Mouse (Mus musculus): ENCODE data around the gene Jagn1. TPM values are rescaled to one million over a fixed set of nuclear protein-coding genes. Genes with fewer than 3 reads are reported as not detected.

The Jagn1 gene
- total RNA-seq, 2 experiments from 2014 or later, result 28.2 to 28.9 TPM

DNA sequence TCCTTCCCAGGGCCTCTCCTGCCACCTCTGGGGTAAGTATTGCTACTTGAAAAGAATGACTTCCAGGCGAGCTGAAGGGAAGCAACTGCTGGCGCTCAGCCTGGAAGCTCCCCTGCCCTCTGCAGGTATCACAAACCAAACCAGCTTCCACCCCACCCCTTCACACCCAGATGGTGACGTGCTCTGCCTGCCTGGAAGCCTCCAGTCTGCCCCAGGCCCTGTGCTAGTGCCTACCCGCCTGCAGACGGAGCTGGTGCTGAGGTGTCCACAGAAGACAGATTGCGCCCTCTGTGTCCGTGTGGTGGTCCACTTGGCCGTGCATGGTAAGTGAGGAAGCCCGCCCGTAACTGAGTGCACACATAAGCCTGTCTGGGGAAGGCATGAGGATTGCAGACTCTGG, 29.7 kb downstream of the Jagn1 start:
- no peak for DNase-seq (ENCODE audit: low spot score)

DNA sequence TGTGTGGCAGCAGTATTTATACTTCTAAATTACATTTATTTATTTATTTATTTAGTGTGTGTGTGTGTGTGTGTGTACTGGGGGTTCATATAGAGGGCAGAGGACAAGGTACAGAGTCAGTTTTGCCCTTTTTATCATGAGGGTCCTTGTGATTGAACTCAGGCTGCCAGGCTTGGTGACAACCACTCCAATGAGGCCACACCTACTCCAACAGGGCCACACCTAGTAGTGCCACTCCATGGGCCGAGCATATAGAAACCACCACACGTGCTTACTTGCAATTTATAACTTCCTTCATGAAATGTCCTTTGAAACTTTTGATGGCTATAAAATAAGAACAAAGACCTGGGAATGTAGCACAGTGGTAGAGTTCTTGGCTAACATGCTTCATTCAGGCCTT, 30.9 kb downstream of the Jagn1 start:
- no peak for DNase-seq (ENCODE audit: low spot score)

DNA sequence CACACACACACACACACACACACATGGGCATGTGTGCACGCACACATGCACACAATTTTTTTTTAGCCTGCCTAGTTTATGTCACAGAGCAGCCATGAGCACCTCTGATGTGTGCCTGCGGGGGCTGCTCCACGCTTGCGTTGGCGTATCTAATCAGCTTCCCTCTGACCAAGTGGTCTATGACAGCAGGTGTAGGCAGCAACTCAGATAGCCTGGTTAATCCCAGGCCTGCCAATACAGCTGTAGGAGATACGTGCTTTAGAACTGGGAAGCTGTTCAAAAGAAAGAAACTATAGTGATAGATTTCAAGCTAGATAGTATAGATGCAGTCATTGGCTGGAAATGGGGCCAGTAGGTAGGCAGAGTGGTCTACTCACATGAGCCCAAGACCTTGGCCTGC, 31.3 kb downstream of the Jagn1 start:
- DNase-seq (ENCODE audit: low spot score), result no peak

DNA sequence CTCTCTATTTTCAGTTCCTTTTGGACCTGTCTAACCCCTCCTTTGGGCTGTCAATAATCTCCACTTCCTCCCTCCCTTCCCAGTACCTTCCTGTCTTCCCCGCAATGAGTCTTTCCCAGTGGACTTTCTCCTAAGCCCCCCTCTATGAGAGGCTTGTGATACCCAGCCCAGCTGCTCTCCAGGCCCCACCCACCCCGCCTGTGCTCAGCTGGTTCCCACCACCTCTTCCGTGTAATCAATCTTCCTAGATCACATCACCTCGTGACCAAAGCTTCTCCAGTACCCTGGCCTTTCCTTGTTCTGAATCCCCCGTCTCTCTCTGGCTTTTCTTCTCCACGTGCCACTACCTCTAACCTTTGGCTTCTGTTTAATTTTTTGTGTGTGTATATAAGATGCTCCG, 35.0 kb downstream of the Jagn1 start:
- DNase-seq (ENCODE audit: low spot score), result no peak

DNA sequence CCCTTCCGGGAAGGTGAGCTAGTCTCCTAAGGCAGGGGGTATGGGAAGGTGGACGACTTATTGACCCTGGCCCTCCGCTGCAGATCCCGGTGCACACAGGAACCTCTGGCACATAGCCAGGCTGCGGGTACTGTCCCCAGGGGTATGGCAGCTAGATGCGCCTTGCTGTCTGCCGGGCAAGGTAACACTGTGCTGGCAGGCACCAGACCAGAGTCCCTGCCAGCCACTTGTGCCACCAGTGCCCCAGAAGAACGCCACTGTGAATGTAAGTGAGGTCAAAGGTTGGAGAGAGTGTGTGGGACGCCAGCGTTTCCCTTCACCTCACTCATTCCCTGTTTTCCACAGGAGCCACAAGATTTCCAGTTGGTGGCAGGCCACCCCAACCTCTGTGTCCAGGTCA, 36.5 kb downstream of the Jagn1 start:
- DNase-seq (ENCODE audit: low spot score), result no peak

DNA sequence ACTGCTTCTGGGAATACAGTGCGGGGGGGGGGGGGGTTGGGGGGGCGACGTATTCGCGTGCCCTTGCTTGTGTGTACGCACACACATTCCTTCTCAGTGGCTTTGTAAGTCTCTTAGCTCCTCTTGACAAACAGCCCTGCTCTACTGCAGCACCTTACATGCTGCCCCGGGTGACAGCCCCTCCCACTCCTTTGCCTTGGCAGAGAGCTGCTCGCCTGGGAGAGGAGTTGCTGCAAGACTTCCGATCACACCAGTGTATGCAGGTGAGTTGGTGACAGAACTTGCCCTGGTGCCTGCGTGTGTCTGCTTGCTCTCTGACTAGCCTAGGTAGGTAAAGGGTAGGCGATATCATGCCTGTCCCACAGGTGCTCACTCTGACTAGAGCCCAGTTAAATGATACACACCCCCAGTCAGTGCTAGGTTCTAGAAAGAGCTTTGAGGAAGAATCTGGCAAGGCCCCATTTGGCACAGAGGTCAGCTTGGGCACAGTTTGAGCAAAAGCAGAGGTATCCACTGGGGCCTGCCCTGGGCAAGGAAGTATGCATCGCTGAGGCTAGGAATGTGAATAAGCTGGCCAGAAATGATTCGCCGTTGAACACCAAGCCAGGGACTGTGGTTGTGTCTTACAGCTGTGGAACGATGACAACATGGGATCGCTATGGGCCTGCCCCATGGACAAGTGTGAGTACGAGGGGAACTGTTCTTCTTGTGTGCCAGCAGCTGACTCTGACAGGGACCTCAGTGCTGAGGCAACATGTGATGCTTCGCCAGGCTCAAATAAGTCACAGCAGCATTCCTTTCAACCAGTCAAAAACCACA, 38.4 kb downstream of the Jagn1 start:
- DNase-seq (ENCODE audit: low spot score), result no peak

DNA sequence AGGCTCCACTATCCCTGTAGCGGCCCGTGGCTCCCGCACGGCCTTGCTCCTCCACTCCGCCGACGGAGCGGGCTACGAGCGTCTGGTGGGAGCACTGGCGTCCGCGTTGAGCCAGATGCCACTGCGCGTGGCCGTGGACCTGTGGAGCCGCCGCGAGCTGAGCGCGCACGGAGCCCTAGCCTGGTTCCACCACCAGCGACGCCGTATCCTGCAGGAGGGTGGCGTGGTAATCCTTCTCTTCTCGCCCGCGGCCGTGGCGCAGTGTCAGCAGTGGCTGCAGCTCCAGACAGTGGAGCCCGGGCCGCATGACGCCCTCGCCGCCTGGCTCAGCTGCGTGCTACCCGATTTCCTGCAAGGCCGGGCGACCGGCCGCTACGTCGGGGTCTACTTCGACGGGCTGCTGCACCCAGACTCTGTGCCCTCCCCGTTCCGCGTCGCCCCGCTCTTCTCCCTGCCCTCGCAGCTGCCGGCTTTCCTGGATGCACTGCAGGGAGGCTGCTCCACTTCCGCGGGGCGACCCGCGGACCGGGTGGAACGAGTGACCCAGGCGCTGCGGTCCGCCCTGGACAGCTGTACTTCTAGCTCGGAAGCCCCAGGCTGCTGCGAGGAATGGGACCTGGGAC, 40.2 kb downstream of the Jagn1 start:
- DNase-seq (ENCODE audit: low spot score), result peak; percentile 38

DNA sequence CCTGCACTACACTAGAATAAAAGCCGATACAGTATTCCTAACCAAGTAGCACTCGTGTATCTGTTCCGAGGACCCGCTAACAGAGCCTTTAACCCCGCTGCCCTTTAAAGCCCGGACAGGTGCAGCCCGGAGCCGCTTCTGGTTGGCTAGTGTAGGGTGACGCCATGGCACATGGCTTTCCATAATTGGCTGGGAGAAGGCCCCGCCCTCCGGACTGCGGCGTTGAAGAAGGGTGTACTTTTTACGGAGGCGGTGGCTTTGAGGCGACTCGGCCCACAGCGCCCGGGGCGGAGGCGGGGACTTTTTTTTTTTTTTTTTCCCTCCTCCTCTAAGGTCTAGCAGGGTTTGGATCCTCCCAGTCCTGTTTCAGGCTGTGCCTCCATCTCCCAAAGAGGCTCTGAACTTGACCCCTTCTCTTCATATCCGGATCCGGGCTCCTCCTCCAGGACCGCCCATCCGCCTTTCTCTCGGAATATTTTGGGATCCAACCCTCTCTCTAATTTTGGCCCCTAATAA, 40.8 kb downstream of the Jagn1 start, which contains the start of gene Creld1:
Gene Creld1, plus strand, starts transcription at position 198 of the 516 bp plus-strand sequence.
- DNase-seq (ENCODE audit: low spot score), result peak; percentile 95

DNA sequence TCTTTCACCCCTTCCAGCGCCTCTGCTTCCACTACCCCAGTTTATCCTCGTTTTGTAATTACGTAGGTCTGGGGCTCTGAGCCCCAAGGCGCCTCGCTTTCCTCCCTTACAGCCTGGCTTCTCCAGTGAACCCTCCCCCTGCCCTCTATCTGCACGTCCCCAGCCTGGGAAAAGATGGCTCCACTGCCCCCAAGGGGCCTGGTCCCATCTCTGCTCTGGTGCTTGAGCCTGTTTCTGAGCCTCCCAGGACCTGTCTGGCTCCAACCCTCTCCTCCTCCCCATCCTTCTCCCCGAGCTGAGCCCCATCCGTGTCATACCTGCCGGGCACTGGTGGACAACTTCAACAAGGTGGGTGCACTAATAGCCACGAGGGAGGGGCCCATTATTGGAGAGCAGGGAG, 41.4 kb downstream of the Jagn1 start:
- no peak for DNase-seq (ENCODE audit: low spot score)

DNA sequence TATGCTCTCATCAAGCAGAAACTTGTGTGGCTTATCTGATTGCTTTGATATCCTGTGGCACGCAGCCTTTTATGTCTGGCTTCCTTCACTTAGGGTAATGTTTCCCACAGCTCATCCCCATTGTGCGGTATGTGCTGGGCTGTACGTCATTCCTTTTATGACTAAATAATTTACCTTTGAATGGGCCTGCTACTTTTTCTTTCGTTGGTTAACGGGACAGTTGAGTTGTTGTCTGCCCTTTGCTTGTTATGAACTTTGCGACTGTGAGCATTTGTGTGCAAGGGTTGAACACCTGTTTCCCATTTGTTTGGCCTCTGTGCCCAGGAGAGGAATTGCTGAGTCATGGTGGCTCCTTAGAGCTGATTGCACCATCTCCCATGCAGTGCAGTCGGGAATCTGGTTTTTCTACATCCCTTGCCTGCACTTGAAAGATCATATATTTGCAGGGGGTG, 44.8 kb downstream of the Jagn1 start:
- peak; percentile 63 for DNase-seq (ENCODE audit: low spot score)

DNA sequence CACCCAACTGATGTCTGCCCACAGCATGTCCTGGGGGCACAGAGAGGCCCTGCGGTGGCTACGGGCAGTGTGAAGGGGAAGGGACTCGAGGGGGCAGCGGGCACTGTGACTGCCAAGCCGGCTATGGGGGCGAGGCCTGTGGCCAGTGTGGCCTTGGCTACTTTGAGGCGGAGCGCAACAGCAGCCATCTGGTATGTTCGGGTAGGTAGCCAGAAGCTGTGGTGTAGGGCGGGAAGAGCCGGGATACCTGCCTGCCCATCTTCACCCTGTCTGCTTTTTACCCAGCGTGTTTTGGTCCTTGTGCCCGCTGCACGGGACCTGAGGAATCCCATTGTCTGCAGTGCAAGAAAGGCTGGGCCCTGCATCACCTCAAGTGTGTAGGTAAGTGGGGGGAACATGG, 47.0 kb downstream of the Jagn1 start:
- DNase-seq (ENCODE audit: low spot score), result no peak

DNA sequence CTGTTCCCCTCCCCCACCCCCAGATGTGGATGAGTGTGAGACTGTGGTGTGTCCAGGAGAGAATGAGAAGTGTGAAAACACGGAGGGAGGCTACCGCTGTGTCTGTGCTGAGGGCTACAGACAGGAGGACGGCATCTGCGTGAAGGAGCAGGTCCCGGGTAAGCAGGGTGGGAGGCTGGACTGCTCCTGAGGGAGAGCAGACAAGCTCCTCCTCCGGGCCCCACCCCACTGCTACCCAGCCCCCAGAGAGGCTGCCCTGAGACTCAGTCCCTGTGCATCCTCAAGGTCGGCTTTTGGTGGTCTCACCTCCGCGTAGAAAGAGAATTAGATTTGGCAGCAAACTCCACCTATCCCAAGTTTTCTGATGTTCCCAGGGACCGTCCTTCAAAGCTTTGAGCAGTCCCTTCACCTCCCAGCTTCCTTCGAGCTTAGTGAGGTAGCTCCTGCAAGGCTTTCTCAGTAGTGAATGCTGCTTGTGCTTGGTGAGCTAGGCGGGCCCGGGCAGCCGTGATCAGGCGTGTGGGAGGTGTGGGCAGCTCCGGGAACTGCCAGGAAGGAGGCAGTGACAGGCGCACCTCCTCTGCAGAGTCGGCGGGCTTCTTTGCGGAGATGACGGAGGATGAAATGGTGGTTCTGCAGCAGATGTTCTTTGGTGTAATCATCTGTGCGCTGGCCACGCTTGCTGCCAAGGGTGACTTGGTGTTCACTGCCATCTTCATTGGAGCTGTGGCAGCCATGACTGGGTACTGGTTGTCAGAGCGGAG, 49.9 kb downstream of the Jagn1 start:
- no peak for DNase-seq (ENCODE audit: low spot score)

DNA sequence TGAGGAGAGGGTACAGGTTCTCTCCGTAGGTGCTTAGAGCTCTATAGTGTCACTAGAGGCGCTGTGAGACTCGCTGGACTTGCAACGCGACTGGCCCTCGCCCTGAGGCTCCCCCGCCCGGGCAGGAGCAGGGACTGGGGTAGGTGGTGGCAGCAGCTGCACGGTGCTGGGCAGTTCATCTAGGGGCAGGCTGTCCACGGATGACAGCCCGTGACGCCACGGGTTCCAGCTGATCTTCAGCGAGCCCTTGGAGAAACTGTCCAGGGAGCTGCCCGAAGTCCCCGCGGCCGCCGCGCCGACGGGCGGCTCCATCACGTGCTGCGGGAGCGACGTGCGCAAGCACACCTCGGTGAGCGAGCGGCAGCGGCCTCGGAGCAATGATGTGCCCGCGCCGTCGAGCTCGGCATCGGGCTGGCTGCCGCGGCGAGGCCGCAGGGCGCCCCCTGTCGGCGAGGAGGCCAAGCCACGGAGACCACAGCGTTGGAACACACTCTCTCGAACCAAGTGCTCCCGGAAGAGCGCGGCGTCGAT, 52.0 kb downstream of the Jagn1 start:
- DNase-seq (ENCODE audit: low spot score), result peak; percentile 66

DNA sequence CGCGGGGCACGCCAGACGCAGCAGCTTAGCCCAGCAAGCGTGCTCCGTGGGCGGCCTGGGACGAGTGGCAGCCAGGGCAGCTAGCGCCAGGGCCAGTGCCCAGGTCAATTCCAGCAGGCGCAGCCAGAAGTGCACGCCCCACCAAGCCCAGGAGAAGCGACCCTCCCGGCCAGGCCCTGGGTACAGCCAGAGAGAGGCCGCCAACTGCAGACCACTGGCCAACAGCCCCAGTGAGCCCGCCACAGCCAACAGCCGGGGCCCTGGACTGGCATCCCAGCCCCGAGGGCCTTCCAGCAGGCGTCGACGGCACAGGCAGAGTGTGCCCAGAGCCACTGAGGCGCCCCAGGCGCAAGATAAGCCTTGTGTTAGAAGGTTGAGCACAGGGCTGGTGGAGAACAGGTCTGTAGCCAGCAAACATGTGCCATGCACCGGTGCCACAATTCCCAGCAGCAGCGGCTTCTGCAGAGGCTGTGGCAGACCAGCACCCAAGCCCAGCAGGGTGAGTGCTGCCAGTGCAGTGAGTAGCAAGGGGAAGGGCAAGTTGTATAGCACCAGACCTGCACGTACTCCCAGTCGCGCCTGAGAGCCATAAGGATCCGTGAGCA, 52.8 kb downstream of the Jagn1 start:
- DNase-seq (ENCODE audit: low spot score), result no peak

Small RNA genes within 50 kb of the gene (microRNA-seq; reads per million reads assigned to microRNA genes)
- gene Gm24387, result not detected

Other genes starting within 250 kb of the Jagn1 start
- under 1 TPM; 0.32 to 0.55 TPM for gene Lhfpl4, start 247.2 kb upstream of the Jagn1 start, total RNA-seq (2021)
- 10 to 100 TPM; 12.5 to 14.2 TPM for gene Mtmr14, start 204.7 kb upstream of the Jagn1 start, total RNA-seq (2021)
- gene Cpne9, start 160.3 kb upstream of the Jagn1 start, total RNA-seq (2021), result under 1 TPM in 1 of 2 experiments, not detected in 1; 0.26 TPM
- gene Brpf1, start 135.4 kb upstream of the Jagn1 start, total RNA-seq (2021), result 1 to 10 TPM; 9.7 to 9.8 TPM
- 1 to 10 TPM; 5.6 to 5.8 TPM for gene Ogg1, start 115.6 kb upstream of the Jagn1 start, total RNA-seq (2021)
- gene Camk1, start 98.6 kb upstream of the Jagn1 start, total RNA-seq (2021), result 10 to 100 TPM; 39.0 to 42.9 TPM
- gene Tada3, start 64.7 kb upstream of the Jagn1 start, total RNA-seq (2021), result 10 to 100 TPM; 14.6 to 15.3 TPM
- gene Arpc4, start 64.5 kb upstream of the Jagn1 start, total RNA-seq (2021), result 10 to 100 TPM; 50.8 to 52.6 TPM
- gene Ttll3, start 53.3 kb upstream of the Jagn1 start, total RNA-seq (2021), result under 1 TPM; 0.52 to 0.82 TPM
- 10 to 100 TPM in 1 of 2 experiments, 1 to 10 TPM in 1; 9.2 to 11.1 TPM for gene Rpusd3, start 23.2 kb upstream of the Jagn1 start, total RNA-seq (2021)
- 10 to 100 TPM in 1 of 2 experiments, 1 to 10 TPM in 1; 9.9 to 17.2 TPM for gene Cidec, start 6.8 kb upstream of the Jagn1 start, total RNA-seq (2021)
- gene Il17re, start 15.9 kb downstream of the Jagn1 start, total RNA-seq (2021), result under 1 TPM; 0.26 to 0.30 TPM
- 1 to 10 TPM; 3.8 to 4.9 TPM for gene Il17rc, start 28.9 kb downstream of the Jagn1 start, total RNA-seq (2021)
- gene Creld1, start 40.7 kb downstream of the Jagn1 start, total RNA-seq (2021), result 10 to 100 TPM; 42.1 to 45.1 TPM
- gene Prrt3, start 59.4 kb downstream of the Jagn1 start, total RNA-seq (2021), result under 1 TPM in 1 of 2 experiments, not detected in 1; 0.07 TPM
- gene Emc3, start 89.1 kb downstream of the Jagn1 start, total RNA-seq (2021), result 10 to 100 TPM; 53.8 to 59.1 TPM
- under 1 TPM; 0.09 to 0.32 TPM for gene Fancd2, start 89.1 kb downstream of the Jagn1 start, total RNA-seq (2021)
- not detected for gene Fancd2os, start 158.1 kb downstream of the Jagn1 start, total RNA-seq (2021)
- gene Brk1, start 162.2 kb downstream of the Jagn1 start, total RNA-seq (2021), result 10 to 100 TPM; 40.7 to 41.1 TPM
- gene Vhl, start 181.4 kb downstream of the Jagn1 start, total RNA-seq (2021), result 1 to 10 TPM; 4.2 to 5.0 TPM
- 1 to 10 TPM; 4.6 to 9.0 TPM for gene Irak2, start 195.9 kb downstream of the Jagn1 start, total RNA-seq (2021)

Data from gastrocnemius, adult 18-20 months (tissue).